Mouse (Mus musculus) adipocyte (in vitro differentiated cells): ENCODE measurements around the gene Kptn.
A peak's percentile ranks its signal among the peaks of the same experiment; 100 is the strongest.

ENCODE experiments used
- DNase-seq: peaks from one replicate; pipeline ENCODE4 v3.0.0-alpha.2; 2016; ENCODE audit warnings: low spot score

Kptn gene

GRCm38 (mm10) chr7:16119569-16120261, at the start of gene Kptn:
TSS of gene Kptn (plus strand) at chr7:16119895.
- DNase-seq = peak; percentile 89

- no peak for DNase-seq
Observed at GRCm38 (mm10) chr7:16070846-16071245, 48.8 kb upstream of the Kptn start.

GRCm38 (mm10) chr7:16071906-16072305, 47.8 kb upstream of the Kptn start:
- no peak for DNase-seq

GRCm38 (mm10) chr7:16079947-16080346, 39.7 kb upstream of the Kptn start:
- DNase-seq = no peak

DNA sequence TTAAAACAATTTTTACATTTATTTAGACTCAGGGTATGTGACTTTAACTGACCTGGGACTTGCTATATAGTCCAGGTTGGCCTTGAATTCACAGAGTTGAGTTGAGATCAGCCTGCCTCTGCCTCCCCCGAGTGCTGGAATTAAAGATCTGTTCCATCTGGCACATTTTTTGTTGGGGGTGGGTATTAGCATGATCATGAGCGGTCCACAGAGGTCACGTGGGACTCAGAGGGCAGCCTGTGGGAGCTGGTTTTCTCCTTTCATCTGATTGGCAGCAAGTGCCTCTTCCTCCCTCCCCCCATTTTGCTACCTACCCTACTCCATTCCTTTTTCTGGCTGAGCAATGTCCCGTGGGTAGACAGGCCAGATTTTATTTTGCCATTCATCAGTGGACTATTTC, 39.1 kb upstream of the Kptn start:
- DNase-seq = no peak

DNA sequence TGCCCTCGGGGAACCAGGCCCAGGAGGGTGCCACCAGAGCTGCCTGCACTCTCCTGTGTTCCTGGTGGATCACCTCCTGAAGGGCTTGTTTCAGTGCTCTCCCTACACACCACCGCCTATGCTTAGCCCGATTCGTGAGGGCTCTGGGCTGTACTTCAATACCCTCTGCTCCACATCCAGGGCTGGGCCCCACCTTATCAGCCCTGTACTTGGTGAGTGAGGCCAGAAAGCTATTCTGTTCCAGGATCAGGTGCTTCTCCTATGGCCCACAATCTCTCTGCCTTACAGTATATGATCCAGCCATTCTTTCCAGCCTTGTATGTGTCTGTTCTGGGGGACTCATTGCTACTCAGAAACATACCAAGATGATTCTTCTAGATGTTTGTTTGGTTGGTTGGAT, 36.3 kb upstream of the Kptn start:
- DNase-seq = no peak

GRCm38 (mm10) chr7:16087587-16087986, 32.1 kb upstream of the Kptn start:
- no peak for DNase-seq

DNA sequence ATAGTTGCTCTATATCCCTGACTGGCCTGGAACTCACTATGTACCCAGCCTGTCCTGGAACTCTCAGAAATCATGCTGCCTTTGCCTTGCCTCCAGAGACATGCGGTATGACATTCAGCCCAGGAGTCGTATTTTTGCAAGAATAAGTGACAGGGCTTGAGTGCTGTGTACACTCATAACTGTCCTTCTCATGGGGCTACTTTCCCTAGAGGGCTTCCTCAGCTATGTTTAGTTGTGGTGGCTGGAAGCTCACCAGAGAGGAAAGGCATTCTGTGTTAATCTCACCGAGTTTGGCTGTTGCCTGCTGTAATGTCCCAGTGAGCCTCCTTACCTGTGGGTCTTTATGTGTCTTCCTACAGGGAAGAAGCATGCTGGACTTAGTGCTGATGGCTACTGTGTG, 25.1 kb upstream of the Kptn start:
- no peak for DNase-seq

DNA sequence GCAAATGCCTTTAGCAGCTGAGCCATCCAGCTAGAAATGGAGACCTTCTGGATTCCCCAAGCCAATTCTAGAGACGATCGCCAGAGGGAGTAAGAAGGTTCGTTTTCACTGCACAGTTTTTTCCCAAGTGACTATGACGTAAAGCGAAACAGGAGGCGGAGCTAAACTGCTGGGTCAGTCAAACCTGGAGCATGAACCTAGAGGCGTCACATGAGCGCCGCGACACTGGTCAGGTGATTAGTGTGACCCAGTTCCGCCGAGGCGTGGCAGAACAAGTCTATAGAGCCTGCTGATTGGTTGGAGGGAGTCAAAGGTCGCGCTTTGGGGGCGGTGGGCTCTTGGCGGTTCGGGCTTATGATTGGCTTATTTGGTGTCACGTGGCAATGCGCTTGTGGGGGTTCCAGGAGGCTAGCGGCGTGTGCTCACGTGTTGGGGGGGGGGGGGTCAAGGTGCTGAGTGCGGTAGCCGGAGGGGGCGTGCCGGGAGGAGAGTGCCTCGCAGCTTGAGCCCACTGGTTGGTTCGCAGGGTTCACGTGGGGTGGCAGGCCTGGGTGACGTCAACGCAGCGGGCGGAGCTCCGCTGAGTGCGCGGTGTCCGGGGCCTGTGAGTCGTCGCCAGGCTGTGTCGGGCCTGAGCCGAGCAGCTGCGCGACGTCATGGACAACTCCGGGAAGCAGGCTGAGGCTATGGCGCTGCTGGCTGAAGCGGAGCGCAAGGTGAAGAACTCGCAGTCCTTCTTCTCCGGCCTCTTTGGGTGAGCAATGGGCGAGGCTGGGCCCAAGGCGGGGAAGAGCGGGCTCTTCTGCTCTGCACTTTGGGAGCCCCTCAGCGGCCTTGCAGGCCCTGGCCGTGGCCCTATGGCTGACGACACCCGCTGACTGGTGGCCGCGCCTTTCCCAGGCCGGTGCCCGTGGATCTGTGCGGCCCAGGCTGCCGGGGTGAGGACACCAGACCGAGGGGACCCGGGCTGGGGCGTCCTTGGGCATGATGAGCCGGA, 21.4 kb upstream of the Kptn start, which contains the start of gene Napa:
Gene Napa (plus strand): TSS at position 438 of the 997 bp plus-strand sequence.
- DNase-seq = peak; percentile 99

GRCm38 (mm10) chr7:16099901-16100300, 19.8 kb upstream of the Kptn start:
- DNase-seq = no peak

DNA sequence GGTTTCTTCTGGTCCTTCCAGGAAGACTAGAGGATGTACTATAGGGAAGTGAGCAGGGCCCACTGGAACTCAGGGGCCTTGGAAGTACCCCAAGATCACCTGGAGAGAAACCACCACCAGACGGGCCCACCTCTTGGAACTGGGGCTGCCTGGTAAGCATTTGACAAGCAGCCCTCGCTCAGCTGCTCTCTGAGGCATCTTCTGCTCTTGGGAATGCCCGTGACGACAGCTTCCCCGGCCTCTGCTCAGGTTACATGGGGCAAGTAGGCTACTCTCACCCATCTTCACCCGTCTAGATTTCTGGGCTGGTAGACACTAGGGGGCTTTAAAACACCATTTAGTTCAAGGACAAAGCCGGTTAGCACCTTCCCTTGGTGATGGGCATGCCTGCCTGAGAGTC, 18.6 kb upstream of the Kptn start:
- DNase-seq = no peak

GRCm38 (mm10) chr7:16101726-16102475, 17.8 kb upstream of the Kptn start:
- DNase-seq = no peak

DNA sequence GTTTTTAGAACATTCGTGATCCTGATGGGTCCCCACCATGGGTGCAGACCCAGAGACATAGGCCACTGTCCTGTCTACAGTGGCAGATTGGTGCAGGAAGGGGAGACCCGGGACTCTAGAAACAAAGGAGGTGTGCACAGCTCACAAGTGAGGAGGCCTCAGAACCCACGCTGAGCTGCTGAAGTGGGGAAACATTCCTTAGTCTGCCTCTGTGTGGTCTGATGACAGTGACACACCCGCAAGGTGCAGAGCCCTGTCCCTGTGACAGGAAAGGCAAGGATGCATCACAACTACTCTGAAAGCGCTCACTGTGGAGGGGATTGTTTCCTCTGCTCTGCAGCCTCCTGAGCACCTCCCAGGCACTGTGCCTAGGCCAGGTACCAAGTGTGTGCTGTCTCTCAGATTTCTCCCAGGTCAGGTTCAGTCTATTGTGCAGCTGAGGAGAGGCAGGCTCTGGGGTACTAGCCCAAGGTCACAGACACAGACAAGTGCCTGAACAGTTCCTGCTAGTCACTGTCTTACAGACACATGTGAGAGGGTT, 16.9 kb upstream of the Kptn start:
- DNase-seq = no peak

- DNase-seq = peak; percentile 57
Observed at GRCm38 (mm10) chr7:16103760-16104159, 15.9 kb upstream of the Kptn start.

DNA sequence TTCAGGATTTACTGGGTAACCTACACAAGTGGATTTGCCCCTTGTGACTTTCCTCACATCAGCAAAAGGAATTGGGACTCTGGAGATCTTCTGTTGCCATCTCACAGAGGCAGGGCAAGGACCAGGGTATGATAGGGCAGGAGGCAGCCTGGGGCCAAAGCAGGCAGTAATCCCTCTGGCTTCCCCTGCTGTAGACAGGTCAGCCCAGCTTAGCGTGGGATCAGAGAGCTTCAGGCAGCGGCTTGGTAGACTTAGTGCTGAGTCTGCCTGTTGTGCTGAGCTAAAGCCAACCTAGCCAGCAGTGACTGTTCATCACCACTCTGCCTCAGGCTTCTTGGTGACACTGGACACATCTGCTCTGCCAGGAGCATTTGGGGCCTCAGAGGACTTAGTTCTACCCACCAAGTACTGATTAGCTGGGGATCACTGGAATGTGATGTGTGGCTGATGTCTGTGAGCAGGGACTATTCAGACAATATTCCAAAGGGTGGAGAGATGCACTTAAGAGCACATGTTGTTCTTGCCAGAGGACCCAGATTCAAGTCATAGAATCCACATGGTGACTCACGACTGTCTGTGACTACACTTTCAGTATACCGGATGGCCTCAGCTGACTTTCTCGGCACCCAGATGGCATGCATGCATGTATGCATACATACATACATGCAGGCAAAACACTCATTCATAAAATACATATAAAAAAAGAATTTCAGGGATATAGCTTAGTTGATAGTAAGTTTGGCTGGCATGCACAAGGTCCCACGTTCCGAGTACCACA, 14.9 kb upstream of the Kptn start:
- no peak for DNase-seq

GRCm38 (mm10) chr7:16108886-16109542, 10.7 kb upstream of the Kptn start:
- no peak for DNase-seq

GRCm38 (mm10) chr7:16110158-16110557, 9.5 kb upstream of the Kptn start:
- no peak for DNase-seq

GRCm38 (mm10) chr7:16111284-16112090, 8.2 kb upstream of the Kptn start:
- no peak for DNase-seq

- no peak for DNase-seq
Observed at GRCm38 (mm10) chr7:16116418-16116817, 3.3 kb upstream of the Kptn start.

DNA sequence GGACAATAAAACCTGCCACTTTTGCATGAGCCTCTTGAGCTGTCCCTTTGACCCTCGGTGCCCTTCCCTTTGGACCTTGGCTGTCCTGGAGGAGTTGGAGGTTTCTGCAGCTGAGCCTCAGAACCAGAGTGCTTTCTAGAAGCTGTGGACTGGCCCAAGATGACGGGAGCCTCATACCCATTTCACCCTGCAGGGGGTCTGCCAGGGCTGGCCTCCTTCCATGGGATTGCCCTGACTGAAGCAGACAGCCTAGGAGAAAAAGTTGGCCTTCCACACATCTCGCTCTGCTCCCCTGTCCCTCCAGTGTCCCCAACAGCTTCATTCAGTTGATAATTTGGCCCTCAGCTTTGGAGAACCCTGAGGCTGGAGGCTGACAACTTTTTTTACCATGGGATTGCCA, 2.6 kb upstream of the Kptn start:
- DNase-seq = no peak
